Mouse (Mus musculus) limb, embryonic 12.5 days (tissue): Measurements from ENCODE around the gene Pkn1. TPM values are rescaled to one million over a fixed set of nuclear protein-coding genes. Genes with fewer than 3 reads are reported as not detected.

Experiments used
- ATAC-seq: fragments of 200-750 bp; cut with Nextera tagmentation; 2 replicates; pipeline ENCODE4 v1.8.0; 2017; ENCODE audit warnings: low read depth, moderate TSS enrichment; ENCODE audit not compliant: insufficient number of reproducible peaks, insufficient read depth, low FRiP score, low TSS enrichment
- H3K27ac ChIP-seq: fragments of 300-500 bp; sonication (generic); 2 replicates; pipeline ENCODE4 v1.5.1; 2016; ENCODE audit warnings: mild to moderate bottlenecking, moderate library complexity
- H3K27me3 ChIP-seq: fragments of 300-500 bp; sonication (generic); 2 replicates; pipeline ENCODE4 v1.6.1; 2016; ENCODE audit warnings: mild to moderate bottlenecking, moderate library complexity
- H3K36me3 ChIP-seq: fragments of 300-500 bp; sonication (generic); 2 replicates; pipeline ENCODE4 v1.6.1; 2016; ENCODE audit warnings: mild to moderate bottlenecking, moderate library complexity
- H3K4me1 ChIP-seq: fragments of 300-500 bp; sonication (generic); replicated peaks from 2 replicates; pipeline ENCODE4 v1.6.1; 2016
- H3K4me2 ChIP-seq: fragments of 300-500 bp; sonication (generic); 2 replicates; pipeline ENCODE4 v1.6.1; 2016; ENCODE audit warnings: mild to moderate bottlenecking, moderate library complexity
- H3K4me3 ChIP-seq: fragments of 300-500 bp; sonication (generic); replicated peaks from 2 replicates; pipeline ENCODE4 v1.5.1; 2016; ENCODE audit warnings: mild to moderate bottlenecking
- H3K9ac ChIP-seq: fragments of 300-500 bp; sonication (generic); replicated peaks from 2 replicates; pipeline ENCODE4 v1.6.1; 2016; ENCODE audit warnings: mild to moderate bottlenecking, moderate library complexity
- H3K9me3 ChIP-seq: fragments of 300-500 bp; sonication (generic); 2 replicates; pipeline ENCODE4 v1.6.1; 2016; ENCODE audit warnings: mild to moderate bottlenecking, moderate library complexity
- WGBS: fragments of 180-500 bp; shearing (Covaris S2); methylation state at CpG from one replicate; pipeline ENCODE4 v1.1.7; 2016; 5-methylcytosine and 5-hydroxymethylcytosine counted together
- polyA plus RNA-seq: library from polyadenylated mRNA; unstranded; fragments of >200 nt; fragmentation: Nextera tagmentation; extraction: Ambion mirVana; gene quantifications from 2 replicates; pipeline ENCODE4 v1.2.1, GENCODE M21; 2016

Pkn1 gene
- polyA plus RNA-seq, 1 experiment from 2014 or later = 36.8 TPM

- peak within 1 kb of the TSS; percentile 87 for H3K27ac ChIP-seq
- 6% methylated on average over 50 of the region's 50 CpGs for WGBS
- ATAC-seq = peak; percentile 93
- peaks cover 17% of the 10 kb centered on the region; the same call in 1 of the 2 replicates for H3K36me3 ChIP-seq
- H3K4me2 ChIP-seq = peak within 1 kb of the TSS; percentile 96
- H3K9me3 ChIP-seq = 0 out of 2 replicates have a peak, but pooled peaks cover 9% of the 10 kb centered on the region
- peak within 1 kb of the TSS; percentile 81 for H3K9ac ChIP-seq
- H3K4me1 ChIP-seq = peaks cover 18% of the 10 kb centered on the region
- H3K27me3 ChIP-seq = no peaks in the 10 kb centered on the region
- H3K4me3 ChIP-seq = peak within 1 kb of the TSS; percentile 85
Measured at GRCm38 (mm10) chr8:83652030-83652743, 46.8 kb downstream of the Pkn1 start, which contains the start of gene Gipc1. Gene Gipc1 (plus strand): TSS chr8:83652677.

GRCm38 (mm10) chr8:83649699-83650098 lies 49.3 kb downstream of the Pkn1 start:
- no peak overlapping the region for H3K9ac ChIP-seq
- peaks cover 13% of the 10 kb centered on the region for H3K4me1 ChIP-seq
- H3K27ac ChIP-seq = no peak overlapping the region
- no peak overlapping the region for H3K4me2 ChIP-seq
- no peak overlapping the region for H3K4me3 ChIP-seq
- WGBS = 88% methylated on average over 6 of the region's 6 CpGs
- no peak for ATAC-seq
- 0 out of 2 replicates have a peak, but pooled peaks cover 9% of the 10 kb centered on the region for H3K9me3 ChIP-seq
- H3K27me3 ChIP-seq = no peaks in the 10 kb centered on the region
- H3K36me3 ChIP-seq = no peaks in the 10 kb centered on the region

- Histone ChIP-seq H3K27me3 (0 out of 2 replicates have a peak, but pooled peaks cover 2% of the 10 kb centered on the region), H3K9ac (no peak overlapping the region), H3K4me2 (no peak overlapping the region), H3K36me3 (no peaks in the 10 kb centered on the region), H3K9me3 (0 out of 2 replicates have a peak, but pooled peaks cover 9% of the 10 kb centered on the region), H3K27ac (no peak overlapping the region), H3K4me3 (no peak overlapping the region), H3K4me1 (peaks cover under 1% of the 10 kb centered on the region; the same call in 1 of the 2 replicates)
- WGBS = 94% methylated on average over 4 of the region's 4 CpGs
- ATAC-seq = no peak
Measured at GRCm38 (mm10) chr8:83648031-83648430, 50.9 kb downstream of the Pkn1 start.

DNA sequence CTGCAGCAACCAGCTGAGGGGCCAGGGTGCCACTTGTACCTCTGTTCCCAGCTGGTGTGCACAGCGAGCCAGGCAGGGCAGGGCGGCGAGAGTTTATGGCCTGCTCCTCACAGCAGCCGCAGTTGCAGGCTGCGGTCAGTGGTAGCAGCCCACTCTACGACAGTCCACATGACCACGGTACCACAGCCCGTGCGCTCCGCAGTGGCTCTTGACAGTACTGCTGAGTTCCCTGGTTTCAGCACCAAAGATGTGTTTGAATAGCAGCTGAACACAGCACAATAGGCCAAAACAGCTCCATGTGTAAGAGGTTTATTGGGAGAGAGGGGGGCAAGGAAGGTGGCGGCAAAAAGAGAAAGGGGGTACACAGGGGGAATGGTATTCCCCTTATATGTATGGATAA lies 51.5 kb downstream of the Pkn1 start:
- Histone ChIP-seq H3K27me3 (peaks cover 6% of the 10 kb centered on the region; the same call in 1 of the 2 replicates), H3K9me3 (0 out of 2 replicates have a peak, but pooled peaks cover 9% of the 10 kb centered on the region), H3K36me3 (no peaks in the 10 kb centered on the region), H3K27ac (no peak overlapping the region), H3K4me3 (no peak overlapping the region), H3K9ac (no peak overlapping the region), H3K4me2 (no peak overlapping the region), H3K4me1 (no peaks in the 10 kb centered on the region)
- ATAC-seq = no peak
- 94% methylated on average over 11 of the region's 11 CpGs for WGBS

GRCm38 (mm10) chr8:83639649-83640048 lies 59.3 kb downstream of the Pkn1 start:
- H3K9me3 ChIP-seq = peaks cover 8% of the 10 kb centered on the region; the same call in 1 of the 2 replicates
- no peaks in the 10 kb centered on the region for H3K4me1 ChIP-seq
- no peak for ATAC-seq
- H3K27ac ChIP-seq = no peak overlapping the region
- H3K9ac ChIP-seq = no peak overlapping the region
- no peak overlapping the region for H3K4me3 ChIP-seq
- peaks cover 6% of the 10 kb centered on the region; the same call in 1 of the 2 replicates for H3K27me3 ChIP-seq
- no peaks in the 10 kb centered on the region for H3K36me3 ChIP-seq
- H3K4me2 ChIP-seq = no peak overlapping the region
- 77% methylated on average over 5 of the region's 5 CpGs for WGBS

- Histone ChIP-seq H3K36me3 (no peaks in the 10 kb centered on the region), H3K27me3 (peaks cover 6% of the 10 kb centered on the region; the same call in 1 of the 2 replicates), H3K27ac (no peak overlapping the region), H3K4me1 (no peaks in the 10 kb centered on the region), H3K4me2 (no peak overlapping the region), H3K9me3 (peaks cover 8% of the 10 kb centered on the region; the same call in 1 of the 2 replicates), H3K9ac (no peak overlapping the region), H3K4me3 (no peak overlapping the region)
- WGBS = 76% methylated on average over 4 of the region's 4 CpGs
- ATAC-seq = no peak
Measured at GRCm38 (mm10) chr8:83638856-83639255, 60.1 kb downstream of the Pkn1 start.

DNA sequence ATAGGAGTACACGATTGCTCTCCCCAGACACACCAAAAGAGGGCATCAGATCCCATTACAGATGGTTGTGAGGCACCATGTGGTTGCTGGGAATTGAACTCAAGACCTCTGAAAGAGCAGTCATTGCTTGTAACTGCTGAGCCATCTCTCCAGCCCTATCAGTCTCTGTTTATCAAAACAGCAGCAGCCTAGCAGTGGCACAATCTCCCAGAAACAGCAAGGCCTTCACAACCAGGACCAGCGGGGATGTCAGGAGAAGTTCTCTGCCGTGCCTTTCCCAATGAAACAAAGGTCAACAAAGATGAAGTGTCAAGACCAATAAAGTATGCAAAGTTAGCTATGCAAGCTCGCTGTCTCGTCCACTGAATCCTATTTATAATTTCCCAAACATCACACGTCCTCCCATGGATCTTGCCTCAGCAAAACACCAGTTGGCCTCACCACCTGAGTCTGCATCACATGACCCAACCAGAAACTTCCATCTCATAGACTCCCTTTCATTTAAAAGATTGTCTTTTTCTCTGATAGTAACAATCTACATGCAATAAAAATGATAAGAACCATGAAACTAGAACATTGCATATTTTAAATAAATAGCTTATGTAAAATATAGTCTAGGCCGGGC lies 66.8 kb downstream of the Pkn1 start:
- Histone ChIP-seq H3K9me3 (peaks cover 8% of the 10 kb centered on the region; the same call in 1 of the 2 replicates), H3K4me2 (no peak overlapping the region), H3K27ac (no peak overlapping the region), H3K9ac (no peak overlapping the region), H3K4me1 (no peaks in the 10 kb centered on the region), H3K36me3 (no peaks in the 10 kb centered on the region), H3K27me3 (no peaks in the 10 kb centered on the region), H3K4me3 (no peak overlapping the region)
- no peak for ATAC-seq
- 87% methylated on average over 7 of the region's 7 CpGs for WGBS

- H3K27ac ChIP-seq = no peak overlapping the region
- peaks cover 5% of the 10 kb centered on the region; the same call in 1 of the 2 replicates for H3K4me1 ChIP-seq
- H3K36me3 ChIP-seq = no peaks in the 10 kb centered on the region
- H3K4me3 ChIP-seq = no peak overlapping the region
- H3K4me2 ChIP-seq = no peak overlapping the region
- WGBS = 90% methylated on average over 6 of the region's 6 CpGs
- H3K27me3 ChIP-seq = no peaks in the 10 kb centered on the region
- no peaks in the 10 kb centered on the region for H3K9me3 ChIP-seq
- no peak for ATAC-seq
- no peak overlapping the region for H3K9ac ChIP-seq
Measured at GRCm38 (mm10) chr8:83625676-83626299, 73.2 kb downstream of the Pkn1 start.

GRCm38 (mm10) chr8:83624739-83625138 lies 74.2 kb downstream of the Pkn1 start:
- 54% methylated on average over 3 of the region's 3 CpGs for WGBS
- H3K9ac ChIP-seq = no peak overlapping the region
- ATAC-seq = no peak

GRCm38 (mm10) chr8:83623549-83623948 lies 75.4 kb downstream of the Pkn1 start:
- no peaks in the 10 kb centered on the region for H3K36me3 ChIP-seq
- no peak for ATAC-seq

More at GRCm38 (mm10) chr8:83624739-83625138, 74.2 kb downstream of the Pkn1 start:
- Histone ChIP-seq H3K27me3 (no peaks in the 10 kb centered on the region), H3K4me1 (peaks cover 5% of the 10 kb centered on the region; the same call in 1 of the 2 replicates), H3K4me2 (no peak overlapping the region), H3K36me3 (no peaks in the 10 kb centered on the region), H3K9me3 (no peaks in the 10 kb centered on the region), H3K27ac (no peak overlapping the region), H3K4me3 (no peak overlapping the region)

More at GRCm38 (mm10) chr8:83623549-83623948, 75.4 kb downstream of the Pkn1 start:
- Histone ChIP-seq H3K4me1 (peaks cover 5% of the 10 kb centered on the region; the same call in 1 of the 2 replicates), H3K27ac (no peak overlapping the region), H3K27me3 (no peaks in the 10 kb centered on the region), H3K4me3 (no peak overlapping the region), H3K9ac (no peak overlapping the region), H3K9me3 (no peaks in the 10 kb centered on the region), H3K4me2 (no peak overlapping the region)
- 84% methylated on average over 7 of the region's 7 CpGs for WGBS
